Mouse (Mus musculus) kidney, embryonic 15.5 days (tissue): ENCODE data around the gene Stam2. TPM values are rescaled to one million over a fixed set of nuclear protein-coding genes. Genes with fewer than 3 reads are reported as not detected.

Experiments
- ATAC-seq: fragments of 200-750 bp; cut with Nextera tagmentation; replicated peaks from 2 replicates; pipeline ENCODE4 v1.8.0; 2017; ENCODE audit warnings: moderate TSS enrichment; ENCODE audit not compliant: low FRiP score
- H3K27ac ChIP-seq: fragments of 300-500 bp; sonication (generic); 2 replicates; pipeline ENCODE4 v1.5.1; 2015; ENCODE audit warnings: mild to moderate bottlenecking, inconsistent platforms
- H3K27me3 ChIP-seq: fragments of 300-500 bp; sonication (generic); 2 replicates; pipeline ENCODE4 v1.6.1; 2015; ENCODE audit warnings: inconsistent platforms
- H3K36me3 ChIP-seq: fragments of 300-500 bp; sonication (generic); 2 replicates; pipeline ENCODE4 v1.6.1; 2015; ENCODE audit warnings: inconsistent platforms
- H3K4me1 ChIP-seq: fragments of 300-500 bp; sonication (generic); 2 replicates; pipeline ENCODE4 v1.6.1; 2015; ENCODE audit warnings: inconsistent platforms
- H3K4me2 ChIP-seq: fragments of 300-500 bp; sonication (generic); 2 replicates; pipeline ENCODE4 v1.6.1; 2015; ENCODE audit warnings: moderate library complexity, mild to moderate bottlenecking, inconsistent platforms
- H3K4me3 ChIP-seq: fragments of 300-500 bp; sonication (generic); replicated peaks from 2 replicates; pipeline ENCODE4 v1.5.1; 2015; ENCODE audit warnings: mild to moderate bottlenecking, inconsistent platforms
- H3K9ac ChIP-seq: fragments of 300-500 bp; sonication (generic); 2 replicates; pipeline ENCODE4 v1.6.1; 2015; ENCODE audit warnings: mild to moderate bottlenecking, inconsistent platforms
- H3K9me3 ChIP-seq: fragments of 300-500 bp; sonication (generic); replicated peaks from 2 replicates; pipeline ENCODE4 v1.6.1; 2016; ENCODE audit warnings: inconsistent platforms
- WGBS: fragments of 180-500 bp; shearing (Covaris S2); methylation state at CpG from one replicate; pipeline ENCODE4 v1.1.7; 2015; ENCODE audit warnings: mixed read lengths; 5-methylcytosine and 5-hydroxymethylcytosine counted together
- polyA plus RNA-seq: library from polyadenylated mRNA; unstranded; fragments of >200 nt; fragmentation: Nextera tagmentation; extraction: Ambion mirVana; gene quantifications from 2 replicates; pipeline ENCODE4 v1.2.1, GENCODE M21; 2015

Stam2 gene
- polyA plus RNA-seq, 1 experiment from 2014 or later: 34.9 TPM

DNA sequence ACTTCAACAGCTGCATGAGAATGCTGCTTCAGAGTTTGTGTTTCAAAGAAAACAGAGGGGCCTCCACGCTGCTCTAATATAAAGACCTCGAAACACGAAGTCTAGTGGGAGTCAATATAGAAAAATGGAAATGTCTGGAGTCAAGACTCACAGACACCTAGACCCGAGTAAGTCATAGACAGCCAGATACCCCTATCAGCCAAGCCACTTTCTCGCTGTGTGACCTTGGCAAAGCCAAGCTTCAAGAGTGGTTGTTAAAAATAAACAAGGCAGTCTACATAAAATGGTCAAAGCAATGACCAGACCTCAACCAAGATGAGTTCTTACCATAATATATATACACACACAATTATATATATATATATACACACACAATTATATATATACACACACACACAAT, 25.0 kb downstream of the Stam2 start:
- ATAC-seq: no peak
- Histone ChIP-seq H3K9ac (no peak overlapping the region), H3K27me3 (no peaks in the 10 kb centered on the region), H3K9me3 (no peaks in the 10 kb centered on the region), H3K4me2 (no peak overlapping the region), H3K27ac (no peak overlapping the region), H3K4me1 (peaks cover 7% of the 10 kb centered on the region; the same call in 1 of the 2 replicates), H3K36me3 (peaks cover 32% of the 10 kb centered on the region), H3K4me3 (no peak overlapping the region)
- 83% methylated on average over 5 of the region's 5 CpGs for WGBS

DNA sequence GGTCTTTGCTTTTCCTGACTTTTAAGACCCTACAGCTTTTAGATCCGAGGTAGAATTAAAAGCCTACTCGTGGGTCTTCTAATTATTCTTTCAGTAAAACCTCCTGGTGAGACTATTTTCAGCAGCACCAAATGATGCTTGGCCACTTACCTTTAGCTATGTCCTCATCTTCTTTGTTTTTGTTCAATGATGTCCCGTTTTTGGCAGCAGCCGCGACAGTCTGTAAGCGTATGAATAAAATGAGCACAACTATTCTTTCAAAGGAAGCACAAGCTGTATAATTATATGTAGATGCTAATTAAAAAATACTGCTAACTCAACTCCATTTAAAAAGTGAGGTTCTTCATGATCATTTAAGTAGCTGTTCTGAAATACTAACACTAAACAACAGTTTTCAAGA, 26.5 kb downstream of the Stam2 start:
- H3K36me3 ChIP-seq: peaks cover 33% of the 10 kb centered on the region
- H3K27ac ChIP-seq: no peak overlapping the region
- peaks cover 5% of the 10 kb centered on the region; the same call in 1 of the 2 replicates for H3K4me1 ChIP-seq
- ATAC-seq: no peak
- no peak overlapping the region for H3K4me3 ChIP-seq
- H3K9me3 ChIP-seq: no peaks in the 10 kb centered on the region
- WGBS: 92% methylated on average over 6 of the region's 6 CpGs
- H3K4me2 ChIP-seq: no peak overlapping the region
- no peaks in the 10 kb centered on the region for H3K27me3 ChIP-seq
- no peak overlapping the region for H3K9ac ChIP-seq

DNA sequence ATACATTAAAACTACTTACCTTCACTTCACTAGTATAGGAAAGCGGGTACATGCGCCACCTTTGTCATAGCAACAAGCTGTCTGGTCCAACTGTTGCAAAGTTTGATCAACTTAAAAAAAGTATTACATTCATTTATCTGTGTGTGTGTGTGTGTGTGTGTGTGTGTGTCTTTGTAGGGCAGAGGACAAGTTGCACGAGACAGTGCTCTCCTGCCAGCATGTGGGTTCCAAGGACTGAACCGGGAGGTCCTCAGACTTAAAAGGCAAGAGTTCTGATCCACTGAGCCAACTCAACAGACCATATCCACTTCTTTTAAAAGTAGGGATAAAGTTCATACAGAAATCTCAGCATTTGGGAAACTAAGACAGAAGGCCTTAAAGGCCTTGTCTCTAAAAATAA, 28.0 kb downstream of the Stam2 start:
- H3K4me1 ChIP-seq: no peaks in the 10 kb centered on the region
- H3K27me3 ChIP-seq: no peaks in the 10 kb centered on the region
- no peak overlapping the region for H3K9ac ChIP-seq
- no peak overlapping the region for H3K4me3 ChIP-seq
- peaks cover 45% of the 10 kb centered on the region for H3K36me3 ChIP-seq
- no peak overlapping the region for H3K27ac ChIP-seq
- WGBS: 93% methylated on average over 4 of the region's 4 CpGs
- H3K4me2 ChIP-seq: no peak overlapping the region
- H3K9me3 ChIP-seq: no peaks in the 10 kb centered on the region
- ATAC-seq: no peak

DNA sequence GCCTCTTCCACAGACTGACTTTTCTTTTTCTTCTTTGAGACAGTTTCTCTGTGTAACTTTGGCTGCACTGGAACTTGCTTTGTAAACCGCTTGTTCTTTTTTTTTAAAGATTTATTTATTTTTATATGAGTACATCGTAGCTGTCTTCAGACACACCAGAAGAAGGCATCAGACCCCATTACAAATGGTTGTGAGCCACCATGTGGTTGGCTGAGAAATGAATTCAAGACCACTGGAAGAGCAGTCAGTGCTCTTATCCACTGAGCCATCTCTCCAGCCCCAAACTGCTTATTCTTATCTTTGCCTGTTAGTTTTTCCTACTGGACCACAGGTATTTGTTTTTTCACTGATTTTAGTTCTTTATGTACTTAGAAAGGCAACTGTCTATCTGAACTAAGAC, 31.3 kb downstream of the Stam2 start:
- 81% methylated on average over 2 of the region's 2 CpGs for WGBS
- no peak for ATAC-seq
- Histone ChIP-seq H3K27ac (no peak overlapping the region), H3K4me1 (no peaks in the 10 kb centered on the region), H3K9me3 (no peaks in the 10 kb centered on the region), H3K27me3 (no peaks in the 10 kb centered on the region), H3K9ac (no peak overlapping the region), H3K4me3 (no peak overlapping the region), H3K4me2 (no peak overlapping the region), H3K36me3 (peaks cover 65% of the 10 kb centered on the region)

DNA sequence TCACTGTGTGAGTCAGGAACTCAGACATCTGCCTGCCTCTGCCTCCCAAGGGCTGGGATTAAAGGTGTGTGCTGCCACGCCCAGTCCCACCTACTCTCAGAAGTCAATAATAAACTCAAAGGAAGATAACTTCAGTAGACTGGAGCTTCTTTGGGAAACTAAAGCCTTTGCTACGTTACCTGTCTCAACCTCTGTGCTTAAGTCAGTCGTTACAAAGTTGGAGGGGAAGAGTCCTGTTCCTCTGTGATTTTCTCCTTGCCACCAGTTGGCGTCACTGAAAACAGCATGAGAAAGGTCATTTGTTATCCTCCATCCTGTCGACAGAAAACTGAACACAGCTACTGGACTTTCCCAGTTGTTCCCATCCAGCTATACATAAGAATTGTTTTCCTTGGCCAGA, 32.7 kb downstream of the Stam2 start:
- H3K27me3 ChIP-seq: no peaks in the 10 kb centered on the region
- H3K9me3 ChIP-seq: no peaks in the 10 kb centered on the region
- WGBS: 90% methylated on average over 5 of the region's 5 CpGs
- no peak overlapping the region for H3K27ac ChIP-seq
- no peak overlapping the region for H3K4me3 ChIP-seq
- no peaks in the 10 kb centered on the region for H3K4me1 ChIP-seq
- H3K9ac ChIP-seq: no peak overlapping the region
- no peak overlapping the region for H3K4me2 ChIP-seq
- H3K36me3 ChIP-seq: peaks cover 67% of the 10 kb centered on the region
- no peak for ATAC-seq

DNA sequence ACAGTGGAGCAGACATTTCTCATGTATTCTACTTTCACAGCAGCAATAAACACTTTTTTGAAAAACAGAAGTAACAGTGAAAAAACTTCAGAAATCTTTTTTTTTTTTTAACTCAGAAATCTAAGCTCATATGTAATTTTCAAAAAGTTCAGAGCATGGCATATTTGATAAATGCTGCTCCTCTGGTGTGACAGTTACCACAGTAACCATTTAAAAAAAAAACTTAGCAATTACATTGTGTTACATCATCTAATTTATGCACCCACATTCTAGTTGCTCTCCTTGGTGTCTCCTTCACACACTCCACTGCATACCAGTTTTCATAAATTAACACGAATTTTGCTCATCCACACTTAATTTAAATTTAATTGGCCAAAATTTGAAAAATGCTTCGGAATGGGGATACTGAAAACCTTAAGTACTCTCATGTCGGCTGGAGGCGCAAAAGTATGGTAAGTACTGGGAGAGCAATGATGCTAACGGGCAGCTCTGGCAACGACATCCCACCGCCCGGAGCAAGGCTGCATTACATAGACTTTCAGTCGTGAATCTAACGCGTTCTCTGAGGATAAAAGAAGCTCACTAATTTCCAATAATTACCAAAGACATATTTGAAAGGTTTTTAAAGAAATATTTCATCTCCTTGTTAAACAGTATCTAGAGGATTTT, 40.6 kb downstream of the Stam2 start:
- WGBS: 94% methylated on average over 11 of the region's 11 CpGs
- ATAC-seq: no peak
- Histone ChIP-seq H3K9me3 (no peaks in the 10 kb centered on the region), H3K4me1 (no peaks in the 10 kb centered on the region), H3K9ac (no peak overlapping the region), H3K27me3 (no peaks in the 10 kb centered on the region), H3K4me2 (no peak overlapping the region), H3K36me3 (peaks cover 50% of the 10 kb centered on the region), H3K27ac (no peak overlapping the region), H3K4me3 (no peak overlapping the region)

DNA sequence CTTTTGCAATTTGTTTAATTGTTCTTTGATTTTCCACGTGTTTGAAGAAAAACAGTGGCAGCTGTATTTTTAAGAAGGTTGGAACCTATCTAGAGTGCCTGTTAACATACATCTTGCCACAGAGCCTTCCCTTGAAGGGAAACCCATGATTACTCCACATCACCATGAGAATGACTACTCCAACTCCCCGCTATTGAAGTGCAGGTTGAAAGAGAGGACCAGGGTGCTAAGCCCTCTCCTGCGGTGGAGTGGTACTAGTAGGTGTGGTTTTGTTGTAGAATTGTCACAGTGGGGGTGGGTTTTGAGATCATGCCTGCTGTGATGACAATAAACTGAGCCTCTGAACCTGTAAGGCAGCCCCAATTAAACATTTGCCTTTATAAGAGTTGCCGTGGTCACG, 41.7 kb downstream of the Stam2 start:
- H3K4me3 ChIP-seq: no peak overlapping the region
- no peak for ATAC-seq
- 49% methylated on average over 5 of the region's 5 CpGs for WGBS
- no peaks in the 10 kb centered on the region for H3K9me3 ChIP-seq
- H3K4me2 ChIP-seq: no peak overlapping the region
- H3K9ac ChIP-seq: no peak overlapping the region
- peaks cover 42% of the 10 kb centered on the region for H3K36me3 ChIP-seq
- H3K27ac ChIP-seq: no peak overlapping the region
- H3K4me1 ChIP-seq: no peaks in the 10 kb centered on the region
- H3K27me3 ChIP-seq: no peaks in the 10 kb centered on the region

DNA sequence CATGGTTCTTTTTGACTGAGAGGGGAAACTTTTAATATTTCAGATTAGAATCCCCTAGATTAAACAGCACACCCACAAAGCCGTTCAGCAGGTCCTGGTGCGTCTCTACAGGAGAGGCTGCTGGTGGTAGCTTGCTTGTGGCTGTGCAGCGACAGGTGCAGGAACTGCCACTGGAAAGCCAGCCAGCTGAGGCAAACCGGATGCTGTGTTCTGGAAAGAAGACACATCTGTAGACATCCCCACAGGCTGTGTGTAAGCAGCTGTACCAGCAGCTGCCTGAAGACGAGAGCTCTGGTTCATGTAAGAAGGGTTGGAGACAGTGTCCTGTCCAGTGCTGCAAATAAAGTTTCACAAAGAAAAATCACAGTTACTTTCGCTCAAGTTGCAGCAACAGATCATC, 47.5 kb downstream of the Stam2 start:
- Histone ChIP-seq H3K9ac (no peak overlapping the region), H3K27me3 (no peaks in the 10 kb centered on the region), H3K4me3 (no peak overlapping the region), H3K27ac (no peak overlapping the region), H3K36me3 (peaks cover 10% of the 10 kb centered on the region), H3K4me1 (no peaks in the 10 kb centered on the region), H3K9me3 (no peaks in the 10 kb centered on the region), H3K4me2 (no peak overlapping the region)
- 61% methylated on average over 6 of the region's 6 CpGs for WGBS
- no peak for ATAC-seq

DNA sequence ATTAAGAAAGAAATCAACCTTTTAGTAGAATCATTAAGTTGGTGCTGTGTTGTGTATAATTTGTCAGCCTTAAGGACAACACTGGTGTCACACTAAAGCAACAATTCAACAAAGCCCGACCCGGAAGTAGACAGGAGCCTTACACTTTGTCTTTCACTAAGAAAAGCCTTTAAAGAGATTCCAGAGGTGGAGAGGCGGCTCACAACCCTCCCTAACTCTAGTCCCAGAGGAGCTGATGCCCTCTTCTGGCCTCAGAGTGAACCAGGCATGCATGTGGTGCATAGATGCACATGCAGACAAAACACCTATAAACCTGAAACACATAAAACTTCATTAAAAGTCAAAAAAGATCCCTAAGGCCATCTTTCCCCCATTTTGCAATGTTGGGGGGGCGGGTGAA, 50.3 kb downstream of the Stam2 start:
- WGBS: 81% methylated on average over 4 of the region's 4 CpGs
- H3K27ac ChIP-seq: no peak overlapping the region

DNA sequence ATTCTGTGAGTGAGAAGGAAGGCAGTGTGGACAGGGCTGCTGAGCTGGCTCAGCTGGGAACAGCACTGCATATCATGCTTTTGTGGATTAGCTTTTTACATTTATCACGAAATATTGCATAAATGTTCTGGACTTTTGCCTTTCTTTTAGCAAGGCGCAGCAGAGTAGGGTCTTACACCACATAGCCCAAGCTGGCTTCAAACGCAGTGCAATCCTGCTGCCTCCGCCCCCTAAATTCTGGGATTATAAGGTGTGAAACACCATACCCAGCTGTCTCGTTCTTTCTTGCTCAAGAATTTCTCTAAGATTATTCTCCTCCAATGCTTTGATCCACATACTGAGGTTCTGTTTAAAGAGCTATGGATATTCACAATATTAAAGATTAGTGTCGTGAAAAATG, 55.5 kb downstream of the Stam2 start:
- Histone ChIP-seq H3K9me3 (no peaks in the 10 kb centered on the region), H3K4me3 (no peak overlapping the region), H3K36me3 (no peaks in the 10 kb centered on the region), H3K27ac (no peak overlapping the region), H3K27me3 (no peaks in the 10 kb centered on the region), H3K4me1 (no peaks in the 10 kb centered on the region), H3K9ac (no peak overlapping the region), H3K4me2 (no peak overlapping the region)
- WGBS: 77% methylated on average over 6 of the region's 6 CpGs
- ATAC-seq: no peak

More for the DNA sequence above, 50.3 kb downstream of the Stam2 start:
- Histone ChIP-seq H3K4me2 (no peak overlapping the region), H3K36me3 (0 out of 2 replicates have a peak, but pooled peaks cover 7% of the 10 kb centered on the region), H3K27me3 (no peaks in the 10 kb centered on the region), H3K9ac (no peak overlapping the region), H3K4me1 (no peaks in the 10 kb centered on the region), H3K9me3 (no peaks in the 10 kb centered on the region), H3K4me3 (no peak overlapping the region)
- no peak for ATAC-seq

DNA sequence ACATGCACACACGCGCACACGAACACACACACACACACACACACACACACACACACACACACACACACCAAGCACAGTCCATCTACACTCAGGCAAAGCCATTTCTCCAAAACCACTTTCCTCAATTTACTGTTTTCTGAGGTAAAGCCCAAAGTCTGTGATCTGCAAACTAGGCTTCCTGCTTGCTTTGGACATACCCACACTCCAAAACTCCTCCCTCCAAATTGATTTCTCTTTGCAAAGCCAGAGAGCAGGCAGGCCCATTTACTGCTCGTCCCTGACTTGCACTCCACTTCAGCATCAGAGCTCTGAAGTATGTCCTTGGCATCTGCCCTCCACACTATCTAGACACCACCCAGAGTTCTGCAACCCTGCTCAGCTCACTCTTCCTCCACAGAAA, 64.5 kb downstream of the Stam2 start:
- Histone ChIP-seq H3K4me2 (no peak overlapping the region), H3K27me3 (peaks cover 18% of the 10 kb centered on the region), H3K36me3 (no peaks in the 10 kb centered on the region), H3K27ac (no peak overlapping the region), H3K9me3 (no peaks in the 10 kb centered on the region), H3K4me3 (no peak overlapping the region), H3K9ac (no peak overlapping the region), H3K4me1 (peaks cover 24% of the 10 kb centered on the region)
- 58% methylated on average over 4 of the region's 4 CpGs for WGBS
- ATAC-seq: no peak

DNA sequence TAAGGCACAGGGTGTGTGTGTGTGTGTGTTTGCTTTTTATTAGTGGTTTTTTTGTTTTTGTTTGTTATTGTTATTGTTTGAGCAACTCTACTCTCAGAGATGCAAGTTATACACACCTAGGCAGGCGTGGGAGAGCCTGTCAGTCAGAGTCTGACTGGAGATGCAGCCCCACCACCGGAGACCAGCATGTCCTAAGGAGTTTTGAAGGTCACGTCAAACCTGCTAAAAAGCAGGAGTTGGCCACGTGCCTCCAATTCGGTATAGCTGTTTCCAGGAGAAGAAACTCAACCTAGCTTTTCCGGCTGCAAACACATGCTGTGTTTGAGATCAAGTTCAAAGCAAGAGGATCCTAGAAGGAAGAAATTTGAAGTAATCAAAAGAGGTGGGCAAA, 65.2 kb downstream of the Stam2 start:
- Histone ChIP-seq H3K4me3 (peak overlapping the region; percentile 73), H3K36me3 (no peaks in the 10 kb centered on the region), H3K9ac (no peak overlapping the region), H3K27me3 (peaks cover 19% of the 10 kb centered on the region), H3K9me3 (no peaks in the 10 kb centered on the region), H3K4me1 (peaks cover 24% of the 10 kb centered on the region), H3K27ac (peak overlapping the region; percentile 34; the same call in 1 of the 2 replicates), H3K4me2 (peak overlapping the region; percentile 95)
- peak; percentile 16 for ATAC-seq
- WGBS: 6% methylated on average over 6 of the region's 6 CpGs
